Mouse (Mus musculus) E14TG2a.4 (cell line): ENCODE data around the gene Styxl1.

Source experiments
- H3K27me3 ChIP-seq: 2 replicates; pipeline ENCODE4 v1.6.1; 2014; ENCODE audit warnings: low read length, control low read depth; ENCODE audit not compliant: insufficient read depth
- H3K36me3 ChIP-seq: 2 replicates; pipeline ENCODE4 v1.6.1; 2014; ENCODE audit warnings: low read length, control low read depth; ENCODE audit not compliant: insufficient read depth
- H3K4me1 ChIP-seq: replicated peaks from 2 replicates; pipeline ENCODE4 v1.6.1; 2014; ENCODE audit warnings: low read depth, low read length, control low read depth
- H3K4me3 ChIP-seq: replicated peaks from 2 replicates; pipeline ENCODE4 v1.5.1; 2014; ENCODE audit warnings: mild to moderate bottlenecking, low read length
- H3K9me3 ChIP-seq: 2 replicates; pipeline ENCODE4 v1.6.1; 2014; ENCODE audit warnings: low read length, control low read depth
- CTCF ChIP-seq: conservative IDR thresholded peaks from 2 replicates; pipeline ENCODE4 v1.5.1; 2014; ENCODE audit warnings: low read length
- NANOG ChIP-seq: IDR thresholded peaks from 2 replicates; pipeline ENCODE4 v1.6.1; 2014; ENCODE audit warnings: borderline replicate concordance, low read length, mixed read lengths
- POU5F1 ChIP-seq: IDR thresholded peaks from 2 replicates; pipeline ENCODE4 v1.6.1; 2014; ENCODE audit warnings: low read length, borderline replicate concordance

Styxl1 gene

DNA sequence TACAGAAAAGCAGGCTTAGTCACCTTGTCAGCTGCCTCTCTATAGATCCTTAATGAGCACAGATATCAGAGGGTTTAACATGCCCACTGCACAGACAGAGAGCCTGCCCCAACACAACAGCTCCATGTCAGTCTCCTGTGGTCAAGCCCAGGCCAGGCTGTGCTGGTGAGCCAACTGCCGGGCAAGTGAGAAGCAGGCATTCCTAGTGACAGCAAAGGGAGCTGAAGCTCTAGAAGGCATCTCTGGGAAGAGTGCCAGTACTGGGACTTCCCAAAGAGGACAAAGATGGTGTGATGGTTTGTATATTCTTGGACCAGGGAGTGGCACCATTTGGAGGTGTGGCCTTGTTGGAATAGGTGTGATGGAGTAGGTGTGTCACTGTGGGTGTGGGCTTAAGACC is 27.1 kb downstream of the Styxl1 start:
- Histone ChIP-seq H3K4me1 (peaks cover 7% of the 10 kb centered on the region), H3K36me3 (no peaks in the 10 kb centered on the region), H3K9me3 (peaks cover 22% of the 10 kb centered on the region), H3K27me3 (peaks cover 18% of the 10 kb centered on the region), H3K4me3 (no peak overlapping the region)
- no peak for TF ChIP-seq CTCF

DNA sequence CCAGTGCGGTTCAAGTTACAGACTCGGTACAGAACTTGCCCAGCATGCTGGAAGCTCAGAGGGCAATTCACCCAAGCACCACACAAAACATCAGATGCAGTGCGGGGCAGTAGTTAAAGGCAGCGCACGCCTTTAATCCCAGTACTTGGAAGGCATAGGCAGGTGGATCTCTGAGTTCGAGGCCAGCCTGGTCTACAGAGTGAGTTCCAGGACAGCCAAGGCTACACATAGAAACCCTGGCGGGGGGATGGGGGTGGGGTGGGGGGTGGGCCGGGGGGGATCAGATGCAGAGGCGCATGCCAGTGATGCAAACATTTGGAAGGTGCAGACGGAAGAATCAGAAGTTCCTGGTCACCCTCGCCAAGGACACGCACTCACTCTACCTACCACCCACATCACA is 33.4 kb downstream of the Styxl1 start:
- peaks cover 39% of the 10 kb centered on the region for H3K4me1 ChIP-seq
- TF ChIP-seq POU5F1 (no peak), NANOG (no peak), CTCF (no peak)
- no peaks in the 10 kb centered on the region; the same call in 1 of the 2 replicates for H3K9me3 ChIP-seq
- H3K4me3 ChIP-seq = peak overlapping the region; percentile 94
- H3K36me3 ChIP-seq = peaks cover 18% of the 10 kb centered on the region
- H3K27me3 ChIP-seq = peaks cover 20% of the 10 kb centered on the region

DNA sequence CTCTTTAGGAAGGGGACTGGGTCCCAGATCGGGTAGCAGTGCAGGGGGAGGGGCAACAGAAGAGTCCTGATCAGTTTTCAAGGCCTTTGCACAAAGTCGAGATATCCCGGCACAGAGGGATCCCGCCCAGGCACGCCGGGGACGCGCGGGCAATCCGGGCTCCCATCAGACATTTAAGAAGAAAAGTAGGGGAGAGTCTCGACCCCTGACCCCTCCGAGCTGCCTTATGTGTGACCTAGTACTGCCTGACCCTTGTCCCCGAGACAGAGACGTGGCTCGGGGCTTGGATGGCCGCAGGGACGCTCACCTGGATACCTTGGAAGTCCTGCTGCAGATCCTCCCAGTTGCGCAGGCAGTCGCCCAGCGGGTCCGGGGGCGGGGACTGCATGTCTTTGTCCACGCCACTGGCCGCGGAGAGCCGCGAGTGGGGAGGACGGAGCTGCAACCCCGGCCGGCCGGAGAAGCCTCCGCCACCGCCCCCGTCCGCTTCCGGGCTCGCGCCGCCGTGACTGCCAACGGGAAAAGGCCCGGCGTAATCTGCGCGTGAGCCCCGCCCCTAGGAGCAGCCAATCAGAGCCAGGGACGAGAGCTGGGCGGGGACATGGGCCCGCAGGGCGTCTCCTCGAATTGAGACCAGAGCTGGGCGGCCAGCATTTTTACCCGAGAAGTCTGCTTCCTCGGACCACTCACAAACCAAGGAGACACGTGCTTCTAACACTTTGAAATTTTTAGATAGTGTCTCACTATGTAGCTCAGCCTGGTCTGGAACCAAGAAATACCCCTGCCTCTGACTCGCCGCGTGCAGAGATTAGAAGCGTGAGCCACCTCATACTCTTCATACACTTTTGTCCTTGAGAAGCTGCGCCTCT is 34.2 kb downstream of the Styxl1 start, which contains the start of gene Tmem120a:
Tmem120a (minus strand) TSS at position 708 of the 869 bp plus-strand sequence.
- Histone ChIP-seq H3K9me3 (no peaks in the 10 kb centered on the region; the same call in 1 of the 2 replicates), H3K36me3 (peaks cover 23% of the 10 kb centered on the region), H3K27me3 (peaks cover 20% of the 10 kb centered on the region), H3K4me1 (peaks cover 44% of the 10 kb centered on the region), H3K4me3 (peak within 1 kb of the TSS; percentile 94)
- TF ChIP-seq NANOG (no peak), POU5F1 (no peak)

DNA sequence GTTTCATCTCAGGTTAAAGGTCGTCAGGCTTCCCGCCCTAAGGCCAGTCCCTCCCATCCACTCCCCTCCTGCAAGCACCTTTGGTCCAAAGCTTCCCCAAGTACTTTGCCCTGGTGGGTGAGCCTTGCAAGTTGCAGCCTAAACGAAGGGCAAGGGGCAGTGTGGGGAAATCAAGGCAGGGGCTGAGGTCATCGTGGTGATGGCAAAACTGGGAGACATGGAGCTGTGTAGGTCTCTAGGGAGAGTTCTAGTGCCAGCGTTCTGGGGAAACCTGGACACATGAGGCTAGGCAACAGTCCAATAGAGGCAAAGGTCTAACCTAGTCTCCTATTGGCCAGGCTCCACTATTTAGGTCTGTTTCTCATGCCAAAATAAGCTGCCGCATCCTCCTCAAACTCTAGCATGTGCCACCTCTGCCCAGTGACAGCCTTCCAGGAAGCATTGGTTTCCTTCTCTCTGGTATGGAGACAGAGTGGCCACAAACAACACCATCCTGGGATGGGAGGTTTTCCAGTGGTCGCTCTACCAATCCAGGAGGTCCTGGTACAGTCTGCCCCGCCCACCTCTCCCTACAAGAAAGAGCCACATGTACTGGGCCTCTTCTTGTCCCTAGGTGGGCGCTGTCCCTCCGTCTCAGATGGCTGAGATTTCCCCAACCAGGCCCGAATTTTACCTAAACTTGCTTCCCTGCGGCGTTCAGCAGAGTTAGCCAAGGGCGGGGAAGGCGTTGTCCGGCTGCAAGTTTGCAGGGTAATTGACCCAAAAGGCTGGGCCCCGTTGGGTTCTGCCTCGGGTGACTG is 35.0 kb downstream of the Styxl1 start:
- H3K4me1 ChIP-seq = peaks cover 52% of the 10 kb centered on the region
- H3K9me3 ChIP-seq = no peaks in the 10 kb centered on the region; the same call in 1 of the 2 replicates
- H3K27me3 ChIP-seq = peaks cover 16% of the 10 kb centered on the region
- TF ChIP-seq POU5F1 (no peak), CTCF (no peak), NANOG (no peak)
- H3K36me3 ChIP-seq = peaks cover 23% of the 10 kb centered on the region
- H3K4me3 ChIP-seq = peak overlapping the region; percentile 94

DNA sequence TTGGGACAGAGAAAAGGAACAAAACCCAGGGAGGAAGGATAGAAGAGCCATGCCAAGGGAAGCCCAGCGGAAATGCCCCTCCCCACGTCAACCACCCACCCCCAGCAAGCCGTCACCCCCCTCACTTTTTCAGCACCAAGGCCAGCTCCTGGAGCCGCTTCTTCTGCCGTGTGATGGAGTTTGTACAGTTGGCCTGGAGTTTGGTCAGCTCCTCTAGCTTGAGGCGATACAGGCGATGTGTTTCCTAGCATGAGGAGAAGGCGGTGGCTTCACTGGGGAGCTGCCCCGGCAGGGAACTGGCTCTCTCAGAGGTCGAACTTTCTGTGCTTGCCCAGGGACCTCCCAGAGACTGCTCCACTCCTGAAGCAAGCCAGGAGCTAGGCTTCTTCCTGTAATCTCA is 36.0 kb downstream of the Styxl1 start:
- TF ChIP-seq POU5F1 = no peak
- TF ChIP-seq CTCF = no peak
- no peak for TF ChIP-seq NANOG
- Histone ChIP-seq H3K27me3 (peaks cover 11% of the 10 kb centered on the region), H3K9me3 (no peaks in the 10 kb centered on the region), H3K4me1 (peaks cover 62% of the 10 kb centered on the region), H3K4me3 (no peak overlapping the region), H3K36me3 (peaks cover 27% of the 10 kb centered on the region)

DNA sequence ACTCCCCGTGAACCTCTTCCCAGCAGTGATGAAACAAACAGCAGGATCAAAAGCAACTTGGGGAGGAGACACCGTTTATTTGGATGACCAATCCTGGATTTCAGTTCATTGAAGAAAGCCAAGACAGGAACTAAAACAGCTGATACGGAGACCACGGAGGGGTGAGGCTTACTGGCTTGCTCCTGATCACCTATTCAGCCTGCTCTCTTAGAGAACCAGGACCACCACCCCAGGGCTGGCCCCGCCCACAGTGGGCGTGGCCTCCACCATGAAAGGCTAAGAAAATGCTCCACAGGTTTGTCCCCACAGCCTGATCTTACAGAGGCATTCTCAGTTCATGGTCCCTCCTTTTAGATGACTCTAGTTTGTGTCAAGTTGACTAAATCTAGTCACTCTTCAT is 39.9 kb downstream of the Styxl1 start:
- peaks cover 63% of the 10 kb centered on the region for H3K36me3 ChIP-seq
- TF ChIP-seq CTCF (no peak), NANOG (no peak), POU5F1 (no peak)
- peaks cover 11% of the 10 kb centered on the region for H3K27me3 ChIP-seq
- peaks cover 75% of the 10 kb centered on the region for H3K4me1 ChIP-seq
- H3K4me3 ChIP-seq = no peak overlapping the region; the same call in 1 of the 2 replicates
- no peaks in the 10 kb centered on the region for H3K9me3 ChIP-seq

DNA sequence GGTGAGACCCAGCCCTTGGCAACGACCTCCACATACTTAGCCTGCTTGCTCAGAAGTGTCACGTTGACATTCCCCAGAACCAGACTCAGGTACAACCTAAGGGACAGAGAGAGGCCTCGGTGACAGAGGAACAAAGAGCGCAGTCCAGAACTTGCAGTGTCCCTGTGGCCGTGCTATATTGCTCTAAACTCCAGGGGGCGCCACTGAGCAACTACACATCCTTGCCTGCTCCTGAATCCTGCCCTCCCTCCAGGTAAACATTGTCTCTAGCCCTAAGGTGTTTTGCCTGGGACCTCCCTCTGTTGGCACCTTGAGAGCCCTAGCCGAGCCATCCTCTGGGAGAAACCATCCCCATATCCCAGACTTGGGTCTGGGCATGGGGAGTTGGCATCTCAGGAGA is 41.0 kb downstream of the Styxl1 start:
- H3K4me1 ChIP-seq = peaks cover 72% of the 10 kb centered on the region
- H3K27me3 ChIP-seq = peaks cover 6% of the 10 kb centered on the region; the same call in 1 of the 2 replicates
- H3K4me3 ChIP-seq = no peak overlapping the region
- peaks cover 74% of the 10 kb centered on the region for H3K36me3 ChIP-seq
- H3K9me3 ChIP-seq = no peaks in the 10 kb centered on the region
- TF ChIP-seq POU5F1 = no peak
- TF ChIP-seq CTCF = peak; percentile 93
- TF ChIP-seq NANOG = no peak

DNA sequence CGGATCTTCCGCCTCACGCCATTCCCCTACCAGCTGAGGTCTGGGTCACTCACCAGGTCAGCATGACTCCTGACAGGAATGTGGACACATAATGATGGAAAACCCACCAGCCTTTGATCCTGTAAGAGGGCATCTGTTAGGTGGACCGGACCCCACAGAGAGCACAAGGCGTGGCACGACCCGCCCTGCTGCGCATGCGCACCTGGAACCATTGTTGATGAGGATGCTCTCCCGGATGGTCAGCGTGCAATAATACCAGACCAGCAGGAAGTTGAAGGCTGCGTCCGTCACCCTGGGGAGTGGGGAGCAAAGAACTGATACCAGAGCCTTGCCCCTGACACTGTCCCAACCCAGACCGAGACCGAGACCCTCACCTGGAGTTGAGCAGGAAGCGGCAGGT is 41.6 kb downstream of the Styxl1 start:
- H3K4me3 ChIP-seq = 0 out of 2 replicates have a peak overlapping the region, but pooled peaks have one; percentile 17
- H3K27me3 ChIP-seq = peaks cover 6% of the 10 kb centered on the region; the same call in 1 of the 2 replicates
- peaks cover 76% of the 10 kb centered on the region for H3K36me3 ChIP-seq
- TF ChIP-seq NANOG (no peak), CTCF (no peak), POU5F1 (no peak)
- H3K4me1 ChIP-seq = peaks cover 68% of the 10 kb centered on the region
- no peaks in the 10 kb centered on the region for H3K9me3 ChIP-seq

DNA sequence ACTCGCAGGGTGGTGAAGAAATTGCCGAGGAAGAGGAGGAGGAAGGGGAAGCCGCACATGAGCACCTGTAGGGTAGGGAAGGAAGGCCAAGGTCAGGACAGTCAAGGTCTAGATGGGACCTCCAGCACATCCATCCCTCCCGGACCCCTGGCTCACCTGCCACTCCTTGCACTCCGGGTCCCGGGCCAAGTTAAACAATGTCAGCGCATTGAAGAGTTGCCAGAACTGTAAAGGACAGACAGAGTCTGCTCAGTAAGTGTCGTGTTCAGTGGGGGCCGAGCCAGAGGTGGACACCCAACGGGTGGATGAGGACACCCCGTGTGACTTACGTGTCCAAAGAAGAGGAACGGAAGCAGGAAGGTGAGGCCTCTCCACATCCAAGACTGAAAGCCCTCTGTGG is 42.4 kb downstream of the Styxl1 start:
- H3K36me3 ChIP-seq = peaks cover 76% of the 10 kb centered on the region
- H3K9me3 ChIP-seq = no peaks in the 10 kb centered on the region
- H3K4me1 ChIP-seq = peaks cover 68% of the 10 kb centered on the region
- TF ChIP-seq NANOG = no peak
- no peak for TF ChIP-seq CTCF
- TF ChIP-seq POU5F1 = no peak
- 0 out of 2 replicates have a peak overlapping the region, but pooled peaks have one; percentile 17 for H3K4me3 ChIP-seq
- H3K27me3 ChIP-seq = peaks cover 6% of the 10 kb centered on the region; the same call in 1 of the 2 replicates
